ENCODE assay signal across 9 mouse cellular contexts in genomic region chr12:112809641-112810040, GRCm38 (mm10). TPM values are rescaled to one million over a fixed set of nuclear protein-coding genes. Genes with fewer than 3 reads are reported as not detected.
DNase-seq lines count a peak whose midpoint lies in the region; ATAC-seq and TF ChIP-seq lines count a peak whose summit lies in the region.
"Had no signal": no experiment of that assay in that cellular context is flagged by ENCODE, and none has a peak within 500 bp of the region (broad histone marks: within the 10 kb centered on the region; RNA-seq: fewer than 3 reads in every experiment).

No protein-coding gene starts in this region.

- H3K27ac ChIP-seq in kidney, adult 2 months (ENCODE audit: insufficient read depth, low read depth, low read length): peak overlapping the region; percentile 75
- no peak overlapping the region for H3K27ac ChIP-seq in embryonic facial prominence, embryonic 12.5 days
- no peak overlapping the region for H3K27ac ChIP-seq in intestine, postnatal 0 days (ENCODE audit: low read depth, low read length)
- H3K27ac ChIP-seq in midbrain, embryonic 15.5 days: no peak overlapping the region; the same call in 1 of the 2 replicates

- no peaks in the 10 kb centered on the region for H3K27me3 ChIP-seq in kidney, adult 2 months (replicated peaks; ENCODE audit: control insufficient read depth, insufficient read depth, low read length)
- peaks cover 3% of the 10 kb centered on the region; the same call in 1 of the 2 replicates for H3K27me3 ChIP-seq in embryonic facial prominence, embryonic 12.5 days
- H3K27me3 ChIP-seq in intestine, postnatal 0 days (replicated peaks; ENCODE audit: control insufficient read depth, insufficient read depth, low read length): no peaks in the 10 kb centered on the region
- no peaks in the 10 kb centered on the region for H3K27me3 ChIP-seq in midbrain, embryonic 15.5 days (replicated peaks)

- peak; percentile 80 for DNase-seq in kidney, adult 2 months
- DNase-seq in kidney, postnatal 4 days: no peak
- DNase-seq in right cerebral cortex, adult 18-20 months: no peak
- DNase-seq in layer of hippocampus, adult 18-20 months (ENCODE audit: low spot score in 2 of 2): no peak
- DNase-seq: layer of hippocampus, postnatal 36 days had no signal

- no peak for ATAC-seq in embryonic facial prominence, embryonic 12.5 days (ENCODE audit: insufficient number of reproducible peaks, insufficient read depth, low FRiP score, low TSS enrichment)
- ATAC-seq in intestine, postnatal 0 days: no peak
- no peak for ATAC-seq in midbrain, embryonic 15.5 days (replicated peaks)
- ATAC-seq in monocyte, adult 5-6 weeks (replicated peaks; ENCODE audit: insufficient number of reproducible peaks, low FRiP score, low TSS enrichment, poor library complexity, severe bottlenecking): no peak

- 15% methylated on average over 8 of the region's 8 CpGs for WGBS in kidney, adult 2 months
- 24% methylated on average over 8 of the region's 8 CpGs for WGBS in embryonic facial prominence, embryonic 12.5 days
- 18% methylated on average over 8 of the region's 8 CpGs for WGBS in intestine, postnatal 0 days
- WGBS in midbrain, embryonic 15.5 days: 21% methylated on average over 8 of the region's 8 CpGs

- H3K4me3 ChIP-seq in kidney, adult 2 months (ENCODE audit: insufficient read depth, low read depth, low read length): peak overlapping the region; percentile 88
- H3K4me3 ChIP-seq in embryonic facial prominence, embryonic 12.5 days: peak overlapping the region; percentile 55
- peak overlapping the region; percentile 65 for H3K4me3 ChIP-seq in intestine, postnatal 0 days (ENCODE audit: low read depth, low read length)
- H3K4me3 ChIP-seq in midbrain, embryonic 15.5 days: peak overlapping the region; percentile 65

- H3K36me3 ChIP-seq in kidney, adult 2 months (ENCODE audit: control insufficient read depth, insufficient read depth, low read length): no peaks in the 10 kb centered on the region
- peaks cover 12% of the 10 kb centered on the region; the same call in 1 of the 2 replicates for H3K36me3 ChIP-seq in embryonic facial prominence, embryonic 12.5 days
- 0 out of 2 replicates have a peak, but pooled peaks cover 3% of the 10 kb centered on the region for H3K36me3 ChIP-seq in intestine, postnatal 0 days (ENCODE audit: control insufficient read depth, insufficient read depth)
- no peaks in the 10 kb centered on the region for H3K36me3 ChIP-seq in midbrain, embryonic 15.5 days (replicated peaks)

- TF ChIP-seq POLR2A in kidney, adult 2 months (IDR thresholded peaks at IDR 0.05; ENCODE audit: low read depth, low read length): no peak

- H3K4me2 ChIP-seq in embryonic facial prominence, embryonic 12.5 days (replicated peaks): peak overlapping the region; percentile 96
- H3K4me2 ChIP-seq in intestine, postnatal 0 days (replicated peaks; ENCODE audit: low read depth): peak overlapping the region; percentile 96
- H3K4me2 ChIP-seq in midbrain, embryonic 15.5 days: peak overlapping the region; percentile 93

- H3K9me3 ChIP-seq in embryonic facial prominence, embryonic 12.5 days: no peaks in the 10 kb centered on the region
- no peaks in the 10 kb centered on the region for H3K9me3 ChIP-seq in intestine, postnatal 0 days (ENCODE audit: control insufficient read depth)
- H3K9me3 ChIP-seq in midbrain, embryonic 15.5 days: no peaks in the 10 kb centered on the region

- H3K4me1 ChIP-seq in kidney, adult 2 months (ENCODE audit: control insufficient read depth, insufficient read depth, low read length): peaks cover 20% of the 10 kb centered on the region
- peaks cover 15% of the 10 kb centered on the region for H3K4me1 ChIP-seq in embryonic facial prominence, embryonic 12.5 days
- no peaks in the 10 kb centered on the region for H3K4me1 ChIP-seq in intestine, postnatal 0 days (replicated peaks; ENCODE audit: control insufficient read depth, insufficient read depth, low read length)
- H3K4me1 ChIP-seq in midbrain, embryonic 15.5 days: peaks cover 18% of the 10 kb centered on the region

- peak overlapping the region; percentile 64 for H3K9ac ChIP-seq in embryonic facial prominence, embryonic 12.5 days
- H3K9ac ChIP-seq in intestine, postnatal 0 days (ENCODE audit: low read depth, low read length): peak overlapping the region; percentile 52
- H3K9ac ChIP-seq in midbrain, embryonic 15.5 days: peak overlapping the region; percentile 65

- no peak for TF ChIP-seq CTCF in kidney, adult 2 months (conservative IDR thresholded peaks at IDR 0.05; ENCODE audit: insufficient read depth, insufficient read length, low read depth, low read length)
- TF ChIP-seq CTCF in intestine, postnatal 0 days (IDR thresholded peaks at IDR 0.05; ENCODE audit: low read depth): no peak

RNA-seq across cellular contexts. Expression of gene Clba1, which starts 0.9 kb away (rescaled TPM):
- polyA plus RNA-seq in kidney, adult 2 months (2012; rRNA removed): 19.1 and 22.5 TPM in 2 replicates
- polyA plus RNA-seq in embryonic facial prominence, embryonic 12.5 days (2016; fragmentation: Nextera tagmentation; extraction: Ambion mirVana): 9.2 and 9.6 TPM in 2 replicates
- polyA plus RNA-seq in intestine, postnatal 0 days (2015; fragmentation: Nextera tagmentation; extraction: Ambion mirVana): 3.6 TPM in 2 replicates
- polyA plus RNA-seq in midbrain, embryonic 15.5 days (2015; fragmentation: Nextera tagmentation; extraction: Ambion mirVana): 24.4 and 25.1 TPM in 2 replicates
- 0.96 TPM in 1 of 3 replicates, not detected in the others for total RNA-seq in monocyte, adult 5-6 weeks (2017)
- 10 to 100 TPM; 11.4 to 14.2 TPM for total RNA-seq in layer of hippocampus, adult 18-20 months (2021)

RNA-seq across cellular contexts. Expression of gene Ahnak2, which starts 7.2 kb away (rescaled TPM):
- polyA plus RNA-seq in kidney, adult 2 months (2012; rRNA removed): 0.70 and 0.99 TPM in 2 replicates
- polyA plus RNA-seq in embryonic facial prominence, embryonic 12.5 days (2016; fragmentation: Nextera tagmentation; extraction: Ambion mirVana): 0.71 and 0.83 TPM in 2 replicates
- 1.6 TPM in 2 replicates for polyA plus RNA-seq in intestine, postnatal 0 days (2015; fragmentation: Nextera tagmentation; extraction: Ambion mirVana)
- polyA plus RNA-seq in midbrain, embryonic 15.5 days (2015; fragmentation: Nextera tagmentation; extraction: Ambion mirVana): 1.1 and 1.3 TPM in 2 replicates
- 0.67 to 1.2 TPM in 2 of 3 replicates, not detected in the other for total RNA-seq in monocyte, adult 5-6 weeks (2017)
- total RNA-seq in layer of hippocampus, adult 18-20 months (2021): 1 to 10 TPM; 3.4 to 3.8 TPM

RNA-seq across cellular contexts. Expression of gene Cdca4, which starts 19.6 kb away (rescaled TPM):
- 10.3 and 10.6 TPM in 2 replicates for polyA plus RNA-seq in kidney, adult 2 months (2012; rRNA removed)
- 144 and 147 TPM in 2 replicates for polyA plus RNA-seq in embryonic facial prominence, embryonic 12.5 days (2016; fragmentation: Nextera tagmentation; extraction: Ambion mirVana)
- polyA plus RNA-seq in intestine, postnatal 0 days (2015; fragmentation: Nextera tagmentation; extraction: Ambion mirVana): 22.6 and 24.1 TPM in 2 replicates
- polyA plus RNA-seq in midbrain, embryonic 15.5 days (2015; fragmentation: Nextera tagmentation; extraction: Ambion mirVana): 44.1 and 50.1 TPM in 2 replicates
- total RNA-seq in monocyte, adult 5-6 weeks (2017): 15.5 to 32.2 TPM (median 18.8 TPM) in 3 replicates
- 10 to 100 TPM in 1 of 2 experiments, 1 to 10 TPM in 1; 7.4 to 10.0 TPM for total RNA-seq in layer of hippocampus, adult 18-20 months (2021)

RNA-seq across cellular contexts. Expression of gene Pld4, which starts 49.2 kb away (rescaled TPM):
- polyA plus RNA-seq in kidney, adult 2 months (2012; rRNA removed): 19.6 and 23.7 TPM in 2 replicates
- polyA plus RNA-seq in embryonic facial prominence, embryonic 12.5 days (2016; fragmentation: Nextera tagmentation; extraction: Ambion mirVana): 4.9 TPM in 2 replicates
- 6.7 and 6.9 TPM in 2 replicates for polyA plus RNA-seq in intestine, postnatal 0 days (2015; fragmentation: Nextera tagmentation; extraction: Ambion mirVana)
- polyA plus RNA-seq in midbrain, embryonic 15.5 days (2015; fragmentation: Nextera tagmentation; extraction: Ambion mirVana): 7.3 and 8.6 TPM in 2 replicates
- 311 to 369 TPM (median 334 TPM) in 3 replicates for total RNA-seq in monocyte, adult 5-6 weeks (2017)
- total RNA-seq in layer of hippocampus, adult 18-20 months (2021): 10 to 100 TPM; 10.2 to 11.0 TPM

RNA-seq across cellular contexts. Expression of gene Gpr132, which starts 58.4 kb away (rescaled TPM):
- 1.7 and 4.6 TPM in 2 replicates for polyA plus RNA-seq in kidney, adult 2 months (2012; rRNA removed)
- polyA plus RNA-seq in embryonic facial prominence, embryonic 12.5 days (2016; fragmentation: Nextera tagmentation; extraction: Ambion mirVana): 0.23 TPM in 1 of 2 replicates, not detected in the other
- 0.25 and 0.30 TPM in 2 replicates for polyA plus RNA-seq in intestine, postnatal 0 days (2015; fragmentation: Nextera tagmentation; extraction: Ambion mirVana)
- 0.06 and 0.11 TPM in 2 replicates for polyA plus RNA-seq in midbrain, embryonic 15.5 days (2015; fragmentation: Nextera tagmentation; extraction: Ambion mirVana)
- 61.4 to 99.5 TPM (median 74.8 TPM) in 3 replicates for total RNA-seq in monocyte, adult 5-6 weeks (2017)
- not detected for total RNA-seq in layer of hippocampus, adult 18-20 months (2021)
- total RNA-seq: layer of hippocampus, postnatal 36 days had no signal
